Mouse (Mus musculus): Measurements from ENCODE around the gene Rbm4b.

GRCm38 (mm10) chr19:4729186-4729585 lies 27.1 kb upstream of the Rbm4b start:
- TF ChIP-seq CTCF (IDR thresholded peaks at IDR 0.05; ENCODE audit: control insufficient read depth, insufficient read depth, insufficient replicate concordance, low read depth, low read length) = no peak
- TF ChIP-seq POLR2A (IDR thresholded peaks at IDR 0.05; ENCODE audit: control insufficient read depth, low read depth, low read length) = no peak
